Mouse (Mus musculus) bone marrow, adult 2 months (tissue): ENCODE data around the gene Rpgrip1l. TPM values are rescaled to one million over a fixed set of nuclear protein-coding genes. Genes with fewer than 3 reads are reported as not detected.

Source experiments
- H3K27ac ChIP-seq: fragments of 200-500 bp; 2 replicates; pipeline ENCODE4 v1.5.1; 2012; ENCODE audit warnings: low read depth, mild to moderate bottlenecking, control low read depth, inconsistent platforms, low read length; ENCODE audit not compliant: control insufficient read depth, poor library complexity, insufficient read depth
- H3K4me1 ChIP-seq: fragments of 200-500 bp; 2 replicates; pipeline ENCODE4 v1.6.1; 2011; ENCODE audit warnings: low read length; ENCODE audit not compliant: control insufficient read depth, insufficient read depth
- H3K4me3 ChIP-seq: fragments of 200-500 bp; replicated peaks from 2 replicates; pipeline ENCODE3; 2011; ENCODE audit warnings: mild to moderate bottlenecking, low read depth, low read length, control low read depth; ENCODE audit not compliant: control insufficient read depth
- CTCF ChIP-seq: fragments of 200-500 bp; IDR thresholded peaks from 2 replicates; pipeline ENCODE4 v1.5.1; 2011; ENCODE audit warnings: low read length, control low read depth; ENCODE audit not compliant: control insufficient read depth, insufficient read depth
- POLR2A ChIP-seq: fragments of 200-500 bp; IDR thresholded peaks from 2 replicates; pipeline ENCODE4 v1.6.1; 2011; ENCODE audit warnings: low read depth, mild to moderate bottlenecking, control low read depth, low read length, borderline replicate concordance; ENCODE audit not compliant: control insufficient read depth
- WGBS: fragments of 180-500 bp; shearing (Covaris S2); methylation state at CpG from one replicate; pipeline ENCODE4 v1.1.7; 2018; 5-methylcytosine and 5-hydroxymethylcytosine counted together
- polyA plus RNA-seq: library from polyadenylated mRNA; stranded (reverse); fragments of >200 nt; gene quantifications from 2 replicates; pipeline ENCODE4 v1.2.4, GENCODE M21; 2011; ENCODE audit warnings: low replicate concordance; ENCODE audit not compliant: missing spikeins, insufficient read depth, insufficient read length

Gene Rpgrip1l
- polyA plus RNA-seq, 1 experiment, result 1.1 TPM

GRCm38 (mm10) chr8:91340746-91341145 is 27.7 kb upstream of the Rpgrip1l start:
- Histone ChIP-seq H3K4me3 (no peak overlapping the region), H3K4me1 (peaks cover 2% of the 10 kb centered on the region; the same call in 1 of the 2 replicates), H3K27ac (no peak overlapping the region)
- TF ChIP-seq CTCF, result no peak
- WGBS, result 73% methylated on average over 1 of the region's 1 CpGs

GRCm38 (mm10) chr8:91339651-91340050 is 26.6 kb upstream of the Rpgrip1l start:
- H3K4me3 ChIP-seq, result no peak overlapping the region
- no peaks in the 10 kb centered on the region; the same call in 1 of the 2 replicates for H3K4me1 ChIP-seq
- 88% methylated on average over 8 of the region's 8 CpGs for WGBS
- TF ChIP-seq CTCF (no peak), POLR2A (no peak)
- no peak overlapping the region for H3K27ac ChIP-seq

GRCm38 (mm10) chr8:91338389-91339154 is 25.5 kb upstream of the Rpgrip1l start:
- Histone ChIP-seq H3K4me1 (no peaks in the 10 kb centered on the region; the same call in 1 of the 2 replicates), H3K27ac (no peak overlapping the region), H3K4me3 (no peak overlapping the region)
- TF ChIP-seq CTCF (no peak), POLR2A (no peak)
- 90% methylated on average over 6 of the region's 6 CpGs for WGBS

- Histone ChIP-seq H3K4me1 (peaks cover 2% of the 10 kb centered on the region), H3K27ac (no peak overlapping the region), H3K4me3 (no peak overlapping the region)
- no peak for TF ChIP-seq CTCF
- TF ChIP-seq POLR2A, result no peak
- WGBS, result 79% methylated on average over 6 of the region's 6 CpGs
Observed at GRCm38 (mm10) chr8:91329461-91329850, 16.4 kb upstream of the Rpgrip1l start.

GRCm38 (mm10) chr8:91329056-91329455 is 16.0 kb upstream of the Rpgrip1l start:
- Histone ChIP-seq H3K27ac (no peak overlapping the region), H3K4me1 (peaks cover 2% of the 10 kb centered on the region), H3K4me3 (no peak overlapping the region)
- TF ChIP-seq CTCF (no peak), POLR2A (no peak)
- 83% methylated on average over 9 of the region's 9 CpGs for WGBS

GRCm38 (mm10) chr8:91327471-91328205 is 14.6 kb upstream of the Rpgrip1l start:
- 82% methylated on average over 11 of the region's 11 CpGs for WGBS
- no peak overlapping the region for H3K4me3 ChIP-seq
- TF ChIP-seq POLR2A (no peak), CTCF (no peak)
- peaks cover 2% of the 10 kb centered on the region for H3K4me1 ChIP-seq
- no peak overlapping the region for H3K27ac ChIP-seq

- no peak overlapping the region for H3K4me3 ChIP-seq
- TF ChIP-seq POLR2A, result no peak
- no peak for TF ChIP-seq CTCF
- 88% methylated on average over 6 of the region's 6 CpGs for WGBS
- peaks cover under 1% of the 10 kb centered on the region for H3K4me1 ChIP-seq
- H3K27ac ChIP-seq, result no peak overlapping the region
Observed at GRCm38 (mm10) chr8:91326946-91327345, 13.9 kb upstream of the Rpgrip1l start.

- no peaks in the 10 kb centered on the region; the same call in 1 of the 2 replicates for H3K4me1 ChIP-seq
- 31% methylated on average over 3 of the region's 3 CpGs for WGBS
- H3K4me3 ChIP-seq, result no peak overlapping the region
- no peak overlapping the region for H3K27ac ChIP-seq
- no peak for TF ChIP-seq CTCF
- no peak for TF ChIP-seq POLR2A
Observed at GRCm38 (mm10) chr8:91326018-91326417, 13.0 kb upstream of the Rpgrip1l start.

- no peaks in the 10 kb centered on the region; the same call in 1 of the 2 replicates for H3K4me1 ChIP-seq
- no peak overlapping the region for H3K27ac ChIP-seq
- 90% methylated on average over 4 of the region's 4 CpGs for WGBS
- TF ChIP-seq CTCF (no peak), POLR2A (no peak)
- H3K4me3 ChIP-seq, result no peak overlapping the region
Observed at GRCm38 (mm10) chr8:91324916-91325315, 11.9 kb upstream of the Rpgrip1l start.
